Mouse (Mus musculus) cerebral cortex, adult 2 months (tissue): Measurements from ENCODE around the gene Lrrc58.

Experiments used
- WGBS: fragments of 180-500 bp; shearing (Covaris S2); methylation state at CpG from one replicate; pipeline ENCODE4 v1.1.7; 2018; 5-methylcytosine and 5-hydroxymethylcytosine counted together

Gene Lrrc58

DNA sequence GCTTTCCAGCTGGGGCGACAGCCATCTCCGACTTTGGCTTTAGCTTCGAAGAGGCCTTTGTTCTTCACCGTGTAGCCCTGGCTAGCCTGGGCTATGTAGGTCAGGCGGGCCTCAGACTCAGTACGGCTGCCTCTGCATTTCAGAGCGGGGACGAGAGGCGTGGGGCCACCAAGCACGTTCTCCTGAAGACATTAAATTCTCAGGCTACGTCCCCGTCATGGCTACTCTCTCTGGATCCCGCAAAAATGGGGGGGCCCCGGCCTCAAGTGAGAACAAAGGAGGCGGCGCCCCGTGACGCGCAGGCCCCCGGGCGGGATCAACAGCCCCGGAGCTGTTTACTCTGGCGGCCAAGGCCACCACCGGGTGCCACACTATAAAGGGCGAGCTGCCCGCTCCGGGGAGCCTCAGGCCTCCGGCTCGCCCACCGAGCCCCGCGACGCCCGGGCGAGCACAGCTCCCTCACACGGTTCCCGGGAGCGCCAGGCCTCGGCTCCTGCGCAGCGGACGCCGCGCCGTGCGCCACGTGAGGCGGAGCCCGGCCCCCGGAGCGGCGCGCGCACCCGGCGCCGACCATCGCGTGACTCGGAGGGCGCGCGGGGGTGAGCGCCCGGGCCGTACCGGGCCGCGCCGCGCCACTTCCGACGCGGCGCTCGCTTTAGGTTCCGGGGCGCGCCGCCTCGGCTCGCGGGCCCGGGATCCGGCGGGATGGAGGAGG, at the start of gene Lrrc58:
Lrrc58 (plus strand) TSS at position 599 of the 715 bp plus-strand sequence.
- WGBS: under 1% methylated on average over 86 of the region's 86 CpGs

DNA sequence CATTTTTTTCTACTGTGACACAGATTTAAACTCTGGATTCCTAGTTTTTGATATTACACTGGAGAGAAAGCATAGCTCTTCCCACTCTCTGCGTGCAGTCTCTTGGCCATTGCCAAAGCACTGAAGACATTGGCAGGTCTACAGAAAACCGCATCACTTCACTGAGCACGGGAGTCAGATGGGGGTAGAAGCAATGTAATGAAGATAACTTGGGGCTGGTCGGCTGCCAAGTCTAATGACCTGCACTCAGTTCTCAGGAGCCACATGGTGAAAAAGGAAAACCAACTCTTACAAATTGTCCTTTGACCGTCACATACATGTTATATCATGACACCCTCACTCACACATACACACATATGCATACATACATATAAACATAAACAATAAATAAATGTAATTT, 44.2 kb upstream of the Lrrc58 start:
- WGBS: 51% methylated on average over 5 of the region's 5 CpGs

DNA sequence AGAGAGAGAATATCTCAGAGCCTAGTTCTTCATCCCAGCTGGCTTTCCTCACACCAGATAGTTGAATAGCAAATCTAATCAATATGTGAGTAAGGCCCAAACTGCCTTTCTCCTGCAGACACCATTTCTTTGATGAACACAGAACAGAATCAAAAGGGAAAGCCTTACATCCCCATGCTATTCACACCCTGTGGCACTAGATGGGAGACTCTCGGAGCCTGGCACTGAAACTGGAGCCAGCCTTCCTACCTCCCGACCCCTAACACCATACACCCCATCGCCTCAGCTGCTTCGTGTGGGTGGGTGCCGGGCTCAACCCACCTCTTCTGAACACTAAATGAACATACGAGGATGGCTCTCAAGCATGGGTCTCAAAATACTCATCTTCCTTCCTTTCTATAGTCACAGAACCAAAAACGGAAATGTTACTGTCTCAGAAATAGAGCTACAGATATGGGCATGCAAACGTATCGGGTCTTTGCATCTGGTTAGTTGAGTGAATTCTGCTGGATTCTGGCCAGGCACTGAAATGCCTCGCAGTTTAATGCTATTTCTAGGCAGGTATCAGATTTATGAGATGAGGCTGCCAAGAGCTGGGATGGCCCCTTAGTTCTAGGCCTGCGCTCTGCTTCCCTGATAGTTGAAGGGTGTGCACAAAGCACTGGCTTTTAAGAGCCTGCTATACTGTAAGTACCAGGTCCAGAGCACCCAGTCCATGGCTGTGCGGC, 43.2 kb upstream of the Lrrc58 start:
- WGBS: 56% methylated on average over 12 of the region's 12 CpGs

DNA sequence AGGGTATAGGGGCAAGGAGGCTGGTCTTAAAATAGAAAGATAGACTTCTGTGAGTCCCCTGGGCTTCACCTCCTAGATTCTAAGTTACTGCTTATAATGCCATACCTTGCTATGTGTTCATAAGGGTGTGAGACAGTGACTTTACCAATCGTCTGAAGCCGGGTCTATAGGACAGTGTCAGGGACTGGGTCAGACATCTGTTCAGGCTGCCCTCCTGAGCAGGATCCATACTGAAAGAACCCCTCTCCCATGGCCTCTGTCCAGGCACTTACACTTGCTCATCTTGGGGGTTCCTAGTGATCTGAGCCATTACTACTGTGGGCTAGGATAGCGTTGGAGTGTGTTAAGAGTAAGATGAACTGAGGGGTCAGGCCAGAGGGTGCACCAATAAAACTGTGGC, 41.9 kb upstream of the Lrrc58 start:
- 98% methylated on average over 3 of the region's 3 CpGs for WGBS

DNA sequence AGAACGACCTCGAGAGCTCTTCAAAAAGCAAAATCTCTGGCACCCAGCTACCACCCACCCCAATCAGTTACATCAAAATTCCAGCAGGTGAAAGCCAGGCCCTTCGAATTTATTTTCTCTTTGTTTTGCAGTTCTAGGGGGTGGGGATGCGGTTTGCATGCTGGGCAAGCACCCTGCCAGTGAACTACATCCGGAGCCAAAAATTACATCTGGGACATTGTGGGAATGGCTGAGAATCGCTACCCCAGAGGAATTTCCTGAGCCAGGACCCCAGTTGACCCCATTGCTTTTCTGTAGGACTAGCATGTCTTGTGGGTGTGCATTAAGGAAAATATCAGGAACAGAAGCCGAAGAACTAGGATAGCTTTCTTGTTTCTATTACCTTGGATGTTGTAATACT, 37.1 kb upstream of the Lrrc58 start:
- 55% methylated on average over 7 of the region's 7 CpGs for WGBS

DNA sequence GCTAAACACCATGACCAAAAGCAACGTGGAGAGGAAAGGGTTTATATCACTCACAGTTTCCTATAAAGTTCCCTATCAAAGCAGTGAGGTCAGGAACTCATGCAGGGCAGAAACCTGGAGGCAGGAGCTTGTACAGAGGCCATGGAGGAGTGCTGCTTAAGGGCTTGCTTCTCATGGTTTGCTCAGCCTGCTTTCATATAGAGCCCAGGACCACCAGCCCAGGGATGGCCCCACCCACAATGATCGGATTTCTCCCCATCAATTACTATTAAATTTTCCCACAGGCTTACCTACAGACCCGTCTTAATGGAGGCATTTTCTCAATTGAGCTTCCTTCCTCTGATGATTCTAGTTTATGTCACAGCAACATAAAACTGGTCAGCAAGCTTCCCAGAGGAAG, 30.6 kb upstream of the Lrrc58 start:
- 78% methylated on average over 3 of the region's 3 CpGs for WGBS

DNA sequence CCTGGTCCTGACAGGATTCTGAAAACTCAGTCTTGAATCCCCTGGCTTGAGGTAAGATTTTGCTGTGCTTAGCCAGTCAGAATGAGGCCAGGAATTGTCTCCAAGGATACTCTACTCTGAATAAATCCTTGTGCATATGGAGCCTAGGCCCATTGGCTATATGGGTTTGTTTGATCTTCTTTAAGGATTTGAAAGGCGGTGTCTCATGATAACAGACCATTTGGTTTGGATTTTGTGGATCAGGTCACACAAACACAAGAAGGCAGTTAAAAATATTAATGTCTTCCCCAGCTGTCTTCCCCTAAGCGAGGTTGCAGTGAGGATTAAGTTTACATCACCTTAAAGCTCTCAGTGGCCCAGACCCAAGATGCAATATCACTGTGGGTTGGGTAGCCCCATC, 25.8 kb upstream of the Lrrc58 start:
- 96% methylated on average over 2 of the region's 2 CpGs for WGBS

DNA sequence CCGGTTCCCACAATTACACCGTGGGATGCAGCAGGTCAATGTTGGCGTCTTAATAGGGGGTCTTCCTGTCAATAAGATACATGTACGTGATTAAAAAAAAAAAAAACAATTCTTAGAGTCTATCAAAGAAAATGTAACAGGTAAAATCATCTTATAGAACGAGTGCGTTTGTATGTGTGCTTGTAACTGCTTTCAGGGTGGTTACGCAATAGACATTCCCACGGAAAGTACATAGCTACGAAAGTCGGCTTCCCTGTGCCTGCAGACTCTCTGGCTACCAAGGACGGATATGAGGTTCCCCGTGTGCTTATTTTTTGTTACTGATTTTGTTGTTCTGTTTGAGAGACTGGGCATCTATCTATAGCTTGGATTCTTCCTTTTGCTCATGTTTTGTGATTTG, 24.4 kb upstream of the Lrrc58 start:
- WGBS: 82% methylated on average over 12 of the region's 12 CpGs

DNA sequence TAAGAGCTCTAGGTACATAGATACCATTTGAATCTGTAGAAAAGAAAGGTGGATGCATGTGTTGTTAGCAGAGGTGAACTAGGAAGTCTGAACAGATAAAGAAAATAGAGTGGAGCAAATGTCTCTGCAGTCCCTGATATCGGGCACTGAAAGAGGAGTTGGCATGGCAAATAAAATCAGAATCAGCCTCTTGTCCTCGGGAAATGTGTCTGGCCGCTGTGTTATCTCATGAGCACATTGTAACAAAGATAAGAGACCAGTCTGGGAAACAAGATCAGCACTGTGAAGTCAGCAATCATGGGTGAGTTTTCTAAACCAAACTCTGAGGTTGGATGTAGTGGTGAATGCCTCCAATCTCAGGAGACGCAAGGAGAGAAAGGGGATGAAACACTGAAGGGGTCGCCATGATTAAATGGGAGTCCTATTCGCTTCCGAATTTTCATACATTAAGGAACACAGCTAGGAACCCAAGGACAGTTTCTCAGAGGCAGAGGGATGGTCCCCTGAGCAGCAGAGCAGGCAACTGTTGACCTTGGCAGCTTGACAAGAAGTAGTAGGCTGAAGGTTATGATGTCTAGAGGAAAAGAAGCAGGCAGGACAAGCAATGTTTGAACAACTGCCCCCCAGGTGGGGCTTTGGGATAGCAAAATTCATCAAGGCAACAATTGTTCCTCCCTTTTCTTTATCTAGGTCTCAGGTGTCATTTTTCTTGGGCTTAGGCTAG, 22.8 kb upstream of the Lrrc58 start:
- 78% methylated on average over 7 of the region's 7 CpGs for WGBS

DNA sequence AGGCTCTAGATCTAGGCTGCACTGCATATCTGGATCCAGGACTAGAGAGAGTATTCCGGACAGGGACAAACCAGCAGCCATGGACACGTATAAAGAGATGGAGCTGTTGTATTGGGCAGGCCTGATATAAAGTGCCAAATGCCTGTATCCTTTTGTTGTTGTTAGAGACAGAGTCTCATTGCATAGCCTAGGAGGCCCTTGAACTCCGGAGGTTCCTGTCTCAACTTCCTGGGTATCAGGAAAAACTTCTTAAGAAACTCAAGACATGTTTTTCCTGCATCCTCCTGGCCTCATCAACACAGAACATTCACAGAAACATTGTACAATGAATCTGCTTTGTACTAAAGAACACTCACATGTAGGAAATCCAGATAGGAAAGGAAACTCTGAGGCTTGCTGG, 21.1 kb upstream of the Lrrc58 start:
- 81% methylated on average over 3 of the region's 3 CpGs for WGBS

DNA sequence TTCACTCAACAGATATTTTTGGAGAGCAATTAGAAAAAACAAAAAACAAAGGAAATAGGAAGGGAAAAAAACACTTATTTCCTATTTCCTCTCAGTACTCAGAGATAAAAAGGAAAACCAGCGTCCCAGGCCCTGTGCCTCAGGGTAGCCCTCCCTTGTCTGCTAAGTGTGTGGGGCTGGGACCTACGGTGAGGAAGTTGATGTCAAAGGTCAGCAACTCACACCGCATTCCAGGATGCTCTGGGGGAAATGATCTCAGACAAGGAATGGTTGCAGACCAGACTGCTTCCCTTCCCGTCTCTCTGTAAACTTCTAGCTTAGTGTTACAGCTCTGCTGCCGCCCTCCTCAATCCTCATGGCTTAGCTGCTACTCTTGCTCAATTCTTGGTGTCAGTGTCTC, 16.8 kb upstream of the Lrrc58 start:
- 74% methylated on average over 5 of the region's 5 CpGs for WGBS

DNA sequence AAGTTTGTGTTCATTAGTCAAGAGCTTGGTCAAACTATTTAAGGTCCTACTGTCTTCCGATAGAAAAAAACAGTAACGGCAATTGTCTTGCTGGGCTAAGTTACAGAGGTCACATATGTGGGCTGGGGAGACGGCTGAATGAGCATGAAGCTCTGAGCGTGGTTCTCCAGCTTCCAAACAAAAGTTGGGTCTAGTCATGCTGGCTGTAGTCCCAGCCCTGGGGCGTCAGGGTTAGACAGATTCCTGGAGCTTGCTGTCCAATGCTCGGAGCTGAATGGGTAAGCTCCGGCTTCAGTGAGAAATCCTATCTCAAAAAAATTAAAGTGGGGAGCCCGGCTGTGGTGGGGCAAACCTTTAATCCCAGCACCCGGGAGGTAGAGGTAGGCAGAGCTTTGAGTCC, 14.9 kb upstream of the Lrrc58 start:
- 46% methylated on average over 9 of the region's 9 CpGs for WGBS

DNA sequence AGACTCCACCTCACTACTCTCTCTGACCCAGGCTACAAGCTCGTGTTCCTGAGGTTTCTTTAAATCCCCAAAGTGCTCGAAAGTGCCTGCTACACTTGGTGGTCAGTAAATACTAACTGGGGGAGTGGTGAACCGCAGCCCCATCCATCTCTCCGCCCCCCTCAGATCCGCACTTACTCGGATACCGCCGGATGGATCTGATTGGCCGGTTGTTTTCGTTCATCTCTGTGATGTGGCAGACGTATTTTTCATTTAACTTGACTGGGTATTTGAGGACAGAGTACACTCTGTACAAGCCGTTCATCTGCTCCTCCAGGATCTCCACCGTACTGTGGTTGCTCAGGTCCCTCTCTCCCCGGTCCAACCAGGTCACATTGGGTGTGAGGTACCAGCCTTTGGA, 14.1 kb upstream of the Lrrc58 start:
- WGBS: 75% methylated on average over 14 of the region's 14 CpGs

DNA sequence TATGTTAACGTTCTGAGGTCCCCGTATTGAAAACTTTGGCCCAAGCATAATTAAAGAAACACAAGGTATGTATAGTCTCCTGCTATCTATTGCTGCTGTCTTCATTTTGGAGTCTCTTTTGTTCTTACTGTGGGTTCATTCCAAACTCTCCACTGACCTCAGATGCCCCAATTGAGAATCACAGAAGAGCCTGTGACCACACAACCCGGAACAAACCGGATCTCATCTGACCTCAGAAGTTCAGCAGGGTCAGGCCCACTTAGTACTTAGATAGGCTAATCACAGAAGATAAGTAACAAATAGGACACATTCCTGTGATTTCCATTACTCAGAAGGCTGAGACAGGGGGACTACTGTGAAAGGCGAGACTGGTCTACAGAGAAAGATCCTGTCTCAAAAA, 13.6 kb upstream of the Lrrc58 start:
- WGBS: 66% methylated on average over 5 of the region's 5 CpGs

DNA sequence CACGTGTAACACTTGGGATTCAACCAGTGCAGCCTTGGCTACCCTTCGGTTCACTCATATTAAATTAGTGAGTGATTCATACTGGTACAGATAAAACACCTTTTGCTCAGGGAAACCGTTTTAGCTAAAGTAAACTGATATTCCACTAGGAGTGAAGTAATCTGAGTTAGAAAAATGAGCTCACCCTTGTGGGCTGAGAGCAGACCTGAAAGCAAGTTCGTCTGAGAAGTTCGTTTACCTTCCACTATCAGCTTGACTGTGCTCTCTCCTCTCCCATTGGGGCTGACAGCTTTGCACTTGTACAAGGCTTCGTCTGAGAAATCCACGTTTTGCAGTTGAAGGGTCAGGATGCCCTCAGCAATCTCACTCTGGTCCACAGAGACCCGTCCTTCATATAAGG, 12.6 kb upstream of the Lrrc58 start:
- 88% methylated on average over 8 of the region's 8 CpGs for WGBS

DNA sequence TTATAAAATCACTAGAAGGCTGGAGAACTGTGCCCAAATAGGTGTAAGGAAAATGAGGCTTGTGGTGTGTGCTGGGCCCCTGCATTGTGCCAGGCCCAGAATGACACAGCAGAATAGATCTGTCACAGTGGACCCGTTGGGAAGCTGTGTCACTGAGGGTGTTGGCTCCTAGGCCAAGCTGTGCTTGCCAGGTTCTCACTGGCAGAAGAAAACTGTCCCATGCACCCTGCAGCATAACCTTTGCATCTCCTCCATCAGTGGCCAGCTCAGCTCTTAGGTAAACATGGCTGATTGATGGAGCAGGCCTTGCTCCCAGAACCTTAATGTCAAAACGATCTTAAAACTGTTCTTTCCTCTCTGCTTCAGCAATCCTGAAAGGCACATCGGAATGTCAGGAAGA, 11.9 kb upstream of the Lrrc58 start:
- WGBS: 72% methylated on average over 3 of the region's 3 CpGs

DNA sequence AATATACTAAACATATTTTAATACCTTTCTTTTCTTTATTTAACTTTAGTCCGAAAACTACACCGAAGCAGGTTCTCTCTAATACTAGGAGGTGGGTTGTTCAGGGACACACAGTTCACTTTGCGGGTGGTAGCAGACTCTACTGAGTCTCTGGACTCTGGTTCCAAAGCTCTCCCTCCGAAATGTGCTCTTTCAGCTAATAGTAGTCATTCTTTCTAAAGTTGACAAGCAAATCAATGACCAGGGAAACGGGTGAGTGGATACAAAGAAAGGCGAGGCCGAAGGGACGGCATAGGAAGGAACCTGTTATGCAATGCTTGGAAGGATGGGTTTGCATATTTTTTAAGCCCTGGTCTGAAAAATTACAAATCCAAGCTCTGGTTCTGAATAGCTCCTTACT, 10.7 kb upstream of the Lrrc58 start:
- WGBS: 87% methylated on average over 8 of the region's 8 CpGs

DNA sequence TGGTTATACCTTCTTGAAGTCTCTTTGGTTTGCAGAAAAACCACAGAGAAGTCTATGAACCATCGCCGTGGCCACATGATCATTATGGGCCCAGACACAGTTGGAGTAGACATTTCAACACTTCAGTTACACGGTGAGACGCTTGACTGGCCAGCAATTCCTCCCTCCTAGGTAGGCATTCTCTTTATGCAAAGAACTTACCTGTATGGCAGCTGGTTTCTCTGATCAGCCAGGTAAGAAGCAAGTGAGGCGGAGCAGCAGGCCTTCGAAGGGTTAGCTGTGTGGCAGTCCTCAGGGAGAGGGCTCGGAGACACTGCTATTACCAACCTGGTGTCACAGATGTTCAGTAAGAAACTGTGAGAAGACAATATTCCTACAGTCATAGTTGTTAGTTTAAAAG, 8.0 kb upstream of the Lrrc58 start:
- WGBS: 87% methylated on average over 7 of the region's 7 CpGs

DNA sequence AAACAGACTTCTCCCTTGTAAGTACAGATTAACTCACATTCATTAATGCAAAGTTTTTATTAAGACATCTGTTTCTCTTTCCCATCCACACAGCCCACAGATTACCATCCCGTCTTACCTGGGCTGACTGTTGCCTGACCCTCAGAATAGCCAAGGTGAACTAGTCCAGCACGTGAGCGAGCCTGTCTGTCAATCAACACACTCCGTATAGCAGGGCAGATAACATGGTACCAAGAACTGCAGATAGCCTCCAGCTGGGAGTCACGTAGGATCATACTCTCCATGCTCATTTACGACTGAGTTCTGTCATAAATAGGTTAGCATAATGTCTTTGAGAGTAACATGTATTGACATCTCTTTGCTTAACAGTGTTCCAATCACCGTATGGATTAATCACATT, 7.2 kb upstream of the Lrrc58 start, which contains the start of gene Gm36028:
Gm36028 (minus strand) TSS at position 118 of the 400 bp plus-strand sequence.
- WGBS: 94% methylated on average over 7 of the region's 7 CpGs

DNA sequence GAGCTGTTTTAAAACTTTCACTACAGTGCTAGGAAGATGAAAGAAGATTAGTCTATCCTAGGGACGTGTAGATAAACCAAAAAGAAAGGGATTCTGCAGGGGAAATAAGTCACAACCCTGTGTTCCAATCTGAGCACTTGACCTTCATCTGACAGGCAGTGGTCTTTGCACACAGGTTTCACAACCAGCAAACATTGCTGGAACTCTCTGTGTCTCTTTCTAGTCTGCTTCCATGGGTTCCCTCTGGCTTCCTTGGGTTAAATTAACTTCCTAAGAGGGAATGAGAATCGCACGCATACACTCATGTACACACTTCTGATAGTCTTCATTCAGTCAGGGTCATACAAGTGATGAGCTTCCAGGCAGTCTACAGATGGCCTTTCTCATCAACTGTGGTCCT, 4.3 kb upstream of the Lrrc58 start:
- WGBS: 80% methylated on average over 3 of the region's 3 CpGs

DNA sequence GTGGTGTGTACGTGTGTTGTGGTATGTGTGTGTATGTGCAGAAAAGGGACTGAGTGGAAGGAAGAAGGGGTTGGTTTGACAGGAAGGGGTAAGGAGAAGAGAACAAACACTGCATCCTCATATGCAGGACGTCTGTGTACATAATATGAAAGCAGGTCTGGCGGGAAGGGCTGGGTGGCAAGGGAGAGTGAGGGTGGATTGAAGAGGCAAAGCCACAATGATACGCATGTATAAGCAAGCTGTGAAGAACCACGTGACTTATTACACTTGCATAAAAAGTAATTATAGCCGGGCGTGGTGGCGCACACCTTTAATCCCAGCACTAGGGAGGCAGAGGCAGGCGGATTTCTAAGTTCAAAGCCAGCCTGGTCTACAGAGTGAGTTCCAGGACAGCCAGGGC, 2.3 kb upstream of the Lrrc58 start:
- 80% methylated on average over 9 of the region's 9 CpGs for WGBS

DNA sequence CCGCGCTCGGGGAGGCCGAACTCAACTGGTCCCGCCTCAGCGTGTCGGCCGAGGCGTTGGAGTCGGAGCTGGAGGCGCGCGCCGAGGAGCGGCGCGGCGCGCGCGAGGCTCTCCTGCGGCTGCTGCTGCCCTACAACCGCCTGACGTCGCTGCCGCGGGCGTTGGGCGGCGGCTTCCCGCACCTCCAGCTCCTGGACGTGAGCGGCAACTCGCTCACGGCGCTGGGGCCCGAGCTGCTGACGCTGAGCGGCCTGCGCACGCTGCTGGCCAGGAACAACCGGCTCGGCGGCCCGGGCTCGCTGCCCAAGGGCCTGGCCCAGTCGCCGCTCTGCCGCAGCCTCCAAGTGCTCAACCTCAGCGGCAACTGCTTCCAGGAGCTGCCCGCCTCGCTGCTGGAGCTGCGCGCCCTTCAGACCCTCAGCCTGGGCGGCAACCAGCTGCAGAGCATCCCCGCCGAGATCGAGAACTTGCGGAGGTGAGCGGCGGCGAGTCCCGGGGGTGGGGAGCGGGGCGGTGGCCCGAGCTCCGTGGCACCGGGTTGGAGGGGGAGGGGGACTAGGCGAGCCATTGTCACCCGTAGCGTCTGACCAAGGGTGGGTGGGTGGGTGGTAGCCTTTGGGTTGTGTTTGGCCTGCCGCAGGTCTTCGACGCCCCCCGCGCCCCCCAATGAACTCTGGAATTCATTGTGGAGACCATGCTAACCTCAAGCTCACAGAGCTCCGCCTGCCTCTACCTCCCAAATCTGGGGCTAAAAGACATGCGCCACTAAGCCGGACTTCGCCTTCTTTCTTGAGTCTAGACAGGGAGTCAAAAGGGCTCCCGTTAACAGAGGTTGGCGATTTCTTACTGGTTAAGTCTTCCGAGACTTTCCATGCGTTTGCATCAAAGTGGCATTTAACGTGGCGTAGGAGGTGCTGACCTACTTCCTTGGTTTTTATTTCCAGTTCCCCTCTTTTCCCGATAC, 599 bp downstream of the Lrrc58 start:
- under 1% methylated on average over 87 of the region's 87 CpGs for WGBS
